Mouse (Mus musculus): ENCODE data around the gene Ccdc42.

The Ccdc42 gene

GRCm38 (mm10) chr11:68585890-68586289 is 931 bp upstream of the Ccdc42 start:
- peak in 1 of 2 experiments; percentile 7 for DNase-seq (ENCODE audit: low spot score in 2 of 2)

- peak; percentile 28 to 60 for DNase-seq (ENCODE audit: low spot score in 2 of 2)
Observed at GRCm38 (mm10) chr11:68589055-68589809, 2.4 kb downstream of the Ccdc42 start.

- no peak for DNase-seq (ENCODE audit: low spot score in 2 of 2)
Observed at GRCm38 (mm10) chr11:68591708-68592107, 4.9 kb downstream of the Ccdc42 start.

GRCm38 (mm10) chr11:68593247-68593646 is 6.4 kb downstream of the Ccdc42 start:
- no peak for DNase-seq (ENCODE audit: low spot score in 2 of 2)

GRCm38 (mm10) chr11:68597912-68598311 is 11.1 kb downstream of the Ccdc42 start:
- no peak for DNase-seq (ENCODE audit: low spot score in 2 of 2)

GRCm38 (mm10) chr11:68600551-68601021 is 13.8 kb downstream of the Ccdc42 start:
- no peak for DNase-seq (ENCODE audit: low spot score in 2 of 2)

GRCm38 (mm10) chr11:68601486-68601991 is 14.7 kb downstream of the Ccdc42 start:
- no peak for DNase-seq (ENCODE audit: low spot score in 2 of 2)

GRCm38 (mm10) chr11:68602200-68602931 is 15.5 kb downstream of the Ccdc42 start:
- no peak for DNase-seq (ENCODE audit: low spot score in 2 of 2)

GRCm38 (mm10) chr11:68607046-68607445 is 20.2 kb downstream of the Ccdc42 start:
- no peak for DNase-seq (ENCODE audit: low spot score in 2 of 2)

GRCm38 (mm10) chr11:68609910-68610566 is 23.2 kb downstream of the Ccdc42 start:
- DNase-seq (ENCODE audit: low spot score in 2 of 2) = no peak

GRCm38 (mm10) chr11:68610567-68610947 is 23.7 kb downstream of the Ccdc42 start:
- DNase-seq (ENCODE audit: low spot score in 2 of 2) = no peak

- DNase-seq (ENCODE audit: low spot score in 2 of 2) = no peak
Observed at GRCm38 (mm10) chr11:68613071-68613711, 26.4 kb downstream of the Ccdc42 start.

GRCm38 (mm10) chr11:68622751-68623150 is 35.9 kb downstream of the Ccdc42 start:
- DNase-seq (ENCODE audit: low spot score in 2 of 2) = no peak

- no peak for DNase-seq (ENCODE audit: low spot score in 2 of 2)
Observed at GRCm38 (mm10) chr11:68623225-68623870, 36.5 kb downstream of the Ccdc42 start.

GRCm38 (mm10) chr11:68623871-68624258 is 37.0 kb downstream of the Ccdc42 start:
- DNase-seq (ENCODE audit: low spot score in 2 of 2) = no peak

GRCm38 (mm10) chr11:68631611-68632316 is 44.9 kb downstream of the Ccdc42 start:
- DNase-seq (ENCODE audit: low spot score in 2 of 2) = no peak

- no peak for DNase-seq (ENCODE audit: low spot score in 2 of 2)
Observed at GRCm38 (mm10) chr11:68637861-68638615, 51.2 kb downstream of the Ccdc42 start.

GRCm38 (mm10) chr11:68641361-68641760 is 54.5 kb downstream of the Ccdc42 start:
- DNase-seq (ENCODE audit: low spot score in 2 of 2) = no peak

- no peak for DNase-seq (ENCODE audit: low spot score in 2 of 2)
Observed at GRCm38 (mm10) chr11:68644781-68645180, 58.0 kb downstream of the Ccdc42 start.

Data from spleen, postnatal 14 days (tissue).